Mouse (Mus musculus): Measurements from ENCODE around the gene Spindoc. TPM values are rescaled to one million over a fixed set of nuclear protein-coding genes. Genes with fewer than 3 reads are reported as not detected.

Spindoc gene
- polyA plus RNA-seq, 1 experiment from 2014 or later: 14.2 TPM

DNA sequence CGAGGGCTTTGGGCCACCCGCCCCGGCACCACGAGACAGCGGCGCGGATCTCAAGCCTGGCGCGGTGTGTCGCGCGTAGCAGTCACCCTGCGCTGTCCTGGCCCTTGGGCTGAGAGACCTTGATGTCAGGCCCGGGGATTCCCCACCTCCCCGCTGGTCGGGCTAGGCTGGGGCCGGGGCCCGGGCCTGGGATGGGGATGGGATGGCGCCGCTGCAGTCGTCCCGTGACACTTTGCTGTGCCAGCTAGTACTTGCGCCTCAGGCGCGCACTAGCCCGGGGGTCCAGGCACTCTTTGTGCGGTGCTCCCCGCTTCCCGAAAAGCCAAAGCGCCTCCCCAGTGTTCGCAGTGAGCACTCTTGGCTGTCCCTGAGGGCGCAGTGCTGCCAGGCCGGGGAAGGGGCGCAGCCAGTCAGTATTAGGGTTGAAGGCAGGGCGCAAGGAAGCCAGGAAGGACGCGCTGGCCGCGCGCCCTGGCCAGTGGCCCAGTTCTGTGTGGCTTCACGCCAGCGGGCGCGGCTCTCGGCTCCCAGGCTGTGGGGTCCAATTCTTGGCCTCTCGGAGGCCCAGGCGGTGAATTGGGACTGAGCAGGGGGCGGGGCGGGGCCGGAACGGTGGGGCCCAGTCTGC is 40.3 kb upstream of the Spindoc start:
- H3K4me1 ChIP-seq (replicated peaks; ENCODE audit: control insufficient read depth, insufficient read depth): peaks cover 17% of the 10 kb centered on the region
- ATAC-seq (ENCODE audit: low FRiP score, low TSS enrichment): peak; percentile 71
- H3K9me3 ChIP-seq (ENCODE audit: control insufficient read depth, low read length): no peaks in the 10 kb centered on the region
- TF ChIP-seq CTCF (IDR thresholded peaks at IDR 0.05; ENCODE audit: low read depth) (peak; percentile 21), EP300 (optimal IDR thresholded peaks at IDR 0.05) (peak; percentile 49)
- peak overlapping the region; percentile 65 for H3K27ac ChIP-seq (replicated peaks)
- H3K4me2 ChIP-seq (replicated peaks; ENCODE audit: low read depth): peak overlapping the region; percentile 47
- WGBS: 23% methylated on average over 49 of the region's 51 CpGs
- peak overlapping the region; percentile 48; the same call in 1 of the 2 replicates for H3K9ac ChIP-seq (ENCODE audit: low read length)
- H3K27me3 ChIP-seq (ENCODE audit: control insufficient read depth, insufficient read depth, low read length): no peaks in the 10 kb centered on the region
- peak overlapping the region; percentile 26 for H3K4me3 ChIP-seq (ENCODE audit: low read depth, low read length)
- H3K36me3 ChIP-seq (ENCODE audit: control insufficient read depth, insufficient read depth, low read length): peaks cover 11% of the 10 kb centered on the region
- DNase-seq (ENCODE audit: low spot score): peak; percentile 88

- peaks cover 17% of the 10 kb centered on the region for H3K4me1 ChIP-seq (replicated peaks; ENCODE audit: control insufficient read depth, insufficient read depth)
- H3K27ac ChIP-seq (replicated peaks): peak overlapping the region; percentile 65; the same call in 1 of the 2 replicates
- 32% methylated on average over 29 of the region's 35 CpGs for WGBS
- peaks cover 10% of the 10 kb centered on the region for H3K36me3 ChIP-seq (ENCODE audit: control insufficient read depth, insufficient read depth, low read length)
- peak overlapping the region; percentile 48; the same call in 1 of the 2 replicates for H3K9ac ChIP-seq (ENCODE audit: low read length)
- H3K9me3 ChIP-seq (ENCODE audit: control insufficient read depth, low read length): no peaks in the 10 kb centered on the region
- H3K4me3 ChIP-seq (ENCODE audit: low read depth, low read length): peak overlapping the region; percentile 26
- no peaks in the 10 kb centered on the region for H3K27me3 ChIP-seq (ENCODE audit: control insufficient read depth, insufficient read depth, low read length)
- DNase-seq (ENCODE audit: low spot score): no peak
- no peak for ATAC-seq (ENCODE audit: low FRiP score, low TSS enrichment)
- TF ChIP-seq CTCF (IDR thresholded peaks at IDR 0.05; ENCODE audit: low read depth): no peak
- TF ChIP-seq EP300 (optimal IDR thresholded peaks at IDR 0.05): no peak
- peak overlapping the region; percentile 47 for H3K4me2 ChIP-seq (replicated peaks; ENCODE audit: low read depth)
Measured at GRCm38 (mm10) chr19:7422656-7423027, 39.8 kb upstream of the Spindoc start.

DNA sequence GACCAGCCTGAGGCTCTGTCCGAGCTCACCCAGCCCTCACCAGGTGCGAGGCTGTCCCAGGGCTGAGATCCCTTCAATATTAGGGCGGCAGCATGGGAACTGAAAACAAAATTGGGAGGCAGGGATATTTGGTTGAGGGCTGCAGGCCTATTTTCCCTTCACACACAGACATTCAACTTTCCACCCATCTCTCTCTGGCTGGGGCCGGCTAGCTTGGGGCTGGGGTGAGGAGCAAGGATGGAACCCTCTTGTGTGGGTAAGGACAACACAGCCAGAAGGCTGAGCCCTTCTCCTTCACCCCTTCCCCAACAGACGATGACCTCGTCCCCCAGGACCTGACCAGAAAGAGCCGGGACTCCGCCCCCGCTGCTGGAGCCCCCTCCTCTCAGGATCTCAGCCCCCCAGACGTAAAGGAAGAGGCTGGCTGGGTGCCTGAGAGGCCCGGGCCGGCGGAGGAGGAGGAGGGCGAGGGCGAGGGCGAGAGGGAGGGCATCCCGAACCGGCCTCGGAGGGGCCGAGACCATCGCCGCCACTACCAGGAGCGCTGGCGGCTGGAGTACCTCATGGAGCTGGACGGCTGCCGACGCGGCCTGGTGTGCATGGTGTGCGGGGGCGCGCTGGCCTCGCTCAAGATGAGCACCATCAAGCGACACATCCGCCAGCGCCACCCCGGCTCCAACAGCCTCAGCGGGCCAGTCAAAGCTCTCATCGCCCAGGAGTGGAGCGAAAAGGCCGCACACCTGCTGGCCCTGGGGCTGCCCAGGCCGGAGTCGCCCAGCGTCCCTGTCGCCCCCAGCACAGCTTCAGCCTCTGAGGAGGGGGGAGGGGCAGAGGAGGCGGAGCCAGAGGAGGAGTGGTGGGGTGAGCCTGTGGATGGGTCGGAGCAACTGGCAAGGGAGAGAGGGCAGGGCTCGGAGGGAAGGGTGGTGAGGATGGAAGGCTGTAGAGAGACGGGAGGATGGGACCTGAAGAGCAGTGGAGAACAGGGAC is 39.1 kb upstream of the Spindoc start:
- Histone ChIP-seq H3K36me3 (ENCODE audit: control insufficient read depth, insufficient read depth, low read length) (peaks cover 10% of the 10 kb centered on the region), H3K4me1 (replicated peaks; ENCODE audit: control insufficient read depth, insufficient read depth) (peaks cover 17% of the 10 kb centered on the region), H3K9me3 (ENCODE audit: control insufficient read depth, low read length) (no peaks in the 10 kb centered on the region), H3K4me2 (replicated peaks; ENCODE audit: low read depth) (peak overlapping the region; percentile 47), H3K4me3 (ENCODE audit: low read depth, low read length) (0 out of 2 replicates have a peak overlapping the region, but pooled peaks have one; percentile 26), H3K27me3 (ENCODE audit: control insufficient read depth, insufficient read depth, low read length) (no peaks in the 10 kb centered on the region), H3K27ac (replicated peaks) (no peak overlapping the region; the same call in 1 of the 2 replicates), H3K9ac (ENCODE audit: low read length) (peak overlapping the region; percentile 31)
- 44% methylated on average over 48 of the region's 48 CpGs for WGBS
- DNase-seq (ENCODE audit: low spot score): peak; percentile 48
- TF ChIP-seq EP300 (optimal IDR thresholded peaks at IDR 0.05) (no peak), CTCF (IDR thresholded peaks at IDR 0.05; ENCODE audit: low read depth) (no peak)
- ATAC-seq (ENCODE audit: low FRiP score, low TSS enrichment): peak; percentile 19

DNA sequence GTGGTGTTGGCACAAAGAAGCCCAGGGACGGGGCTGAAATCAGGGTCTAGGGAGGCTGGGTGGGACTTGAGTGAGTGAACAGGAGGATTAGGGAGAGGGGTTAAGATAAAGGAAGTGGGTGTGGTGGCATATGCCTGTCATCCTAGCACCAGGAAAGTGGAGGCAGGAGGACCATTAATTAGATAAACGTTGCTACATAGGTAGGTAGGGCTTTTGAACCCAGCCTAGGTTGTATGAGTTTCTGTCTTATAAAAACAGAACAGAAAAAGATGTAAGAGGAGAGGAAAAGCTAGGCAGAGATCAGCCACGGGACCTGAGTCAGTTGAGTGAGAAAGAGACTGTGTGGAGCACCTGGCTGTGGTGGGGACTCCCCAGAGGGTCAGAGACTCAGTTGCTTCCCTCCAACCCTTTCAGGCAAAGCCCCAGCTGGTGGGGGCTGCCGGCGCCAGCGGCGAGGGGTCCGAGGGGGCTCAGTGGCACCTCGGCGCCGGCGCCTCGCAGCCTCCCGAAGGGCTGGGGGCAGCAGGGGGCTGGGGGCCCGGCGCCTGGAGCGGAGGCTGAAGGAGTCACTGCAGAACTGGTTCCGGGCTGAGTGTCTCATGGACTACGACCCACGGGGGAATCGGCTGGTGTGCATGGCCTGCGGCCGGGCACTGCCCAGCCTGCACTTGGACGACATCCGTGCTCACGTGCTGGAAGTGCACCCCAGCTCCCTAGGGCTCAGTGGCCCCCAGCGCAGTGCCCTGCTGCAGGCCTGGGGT is 38.2 kb upstream of the Spindoc start:
- 69% methylated on average over 26 of the region's 27 CpGs for WGBS
- H3K36me3 ChIP-seq (ENCODE audit: control insufficient read depth, insufficient read depth, low read length): peaks cover 10% of the 10 kb centered on the region
- DNase-seq (ENCODE audit: low spot score) (no peak), ATAC-seq (ENCODE audit: low FRiP score, low TSS enrichment) (no peak)
- peak overlapping the region; percentile 18; the same call in 1 of the 2 replicates for H3K9ac ChIP-seq (ENCODE audit: low read length)
- no peak overlapping the region for H3K4me3 ChIP-seq (ENCODE audit: low read depth, low read length)
- peaks cover 17% of the 10 kb centered on the region for H3K4me1 ChIP-seq (replicated peaks; ENCODE audit: control insufficient read depth, insufficient read depth)
- no peaks in the 10 kb centered on the region for H3K9me3 ChIP-seq (ENCODE audit: control insufficient read depth, low read length)
- no peak for TF ChIP-seq CTCF (IDR thresholded peaks at IDR 0.05; ENCODE audit: low read depth)
- no peak for TF ChIP-seq EP300 (optimal IDR thresholded peaks at IDR 0.05)
- no peak overlapping the region for H3K27ac ChIP-seq (replicated peaks)
- H3K4me2 ChIP-seq (replicated peaks; ENCODE audit: low read depth): no peak overlapping the region
- no peaks in the 10 kb centered on the region for H3K27me3 ChIP-seq (ENCODE audit: control insufficient read depth, insufficient read depth, low read length)

GRCm38 (mm10) chr19:7420108-7420507 is 37.3 kb upstream of the Spindoc start:
- DNase-seq (ENCODE audit: low spot score) (no peak), ATAC-seq (ENCODE audit: low FRiP score, low TSS enrichment) (no peak)
- Histone ChIP-seq H3K9me3 (ENCODE audit: control insufficient read depth, low read length) (no peaks in the 10 kb centered on the region), H3K36me3 (ENCODE audit: control insufficient read depth, insufficient read depth, low read length) (peaks cover 10% of the 10 kb centered on the region), H3K4me3 (ENCODE audit: low read depth, low read length) (no peak overlapping the region), H3K27me3 (ENCODE audit: control insufficient read depth, insufficient read depth, low read length) (no peaks in the 10 kb centered on the region), H3K4me2 (replicated peaks; ENCODE audit: low read depth) (no peak overlapping the region), H3K27ac (replicated peaks) (no peak overlapping the region), H3K9ac (ENCODE audit: low read length) (no peak overlapping the region), H3K4me1 (replicated peaks; ENCODE audit: control insufficient read depth, insufficient read depth) (peaks cover 17% of the 10 kb centered on the region)
- WGBS: 61% methylated on average over 12 of the region's 12 CpGs
- TF ChIP-seq EP300 (optimal IDR thresholded peaks at IDR 0.05): no peak
- no peak for TF ChIP-seq CTCF (IDR thresholded peaks at IDR 0.05; ENCODE audit: low read depth)

Data from stomach, postnatal 0 days (tissue).